Mouse (Mus musculus): ENCODE data around the gene Hps3. TPM values are rescaled to one million over a fixed set of nuclear protein-coding genes. Genes with fewer than 3 reads are reported as not detected.

Hps3 gene
- 38.1 TPM for polyA plus RNA-seq (2017; shearing (Covaris generic))

DNA sequence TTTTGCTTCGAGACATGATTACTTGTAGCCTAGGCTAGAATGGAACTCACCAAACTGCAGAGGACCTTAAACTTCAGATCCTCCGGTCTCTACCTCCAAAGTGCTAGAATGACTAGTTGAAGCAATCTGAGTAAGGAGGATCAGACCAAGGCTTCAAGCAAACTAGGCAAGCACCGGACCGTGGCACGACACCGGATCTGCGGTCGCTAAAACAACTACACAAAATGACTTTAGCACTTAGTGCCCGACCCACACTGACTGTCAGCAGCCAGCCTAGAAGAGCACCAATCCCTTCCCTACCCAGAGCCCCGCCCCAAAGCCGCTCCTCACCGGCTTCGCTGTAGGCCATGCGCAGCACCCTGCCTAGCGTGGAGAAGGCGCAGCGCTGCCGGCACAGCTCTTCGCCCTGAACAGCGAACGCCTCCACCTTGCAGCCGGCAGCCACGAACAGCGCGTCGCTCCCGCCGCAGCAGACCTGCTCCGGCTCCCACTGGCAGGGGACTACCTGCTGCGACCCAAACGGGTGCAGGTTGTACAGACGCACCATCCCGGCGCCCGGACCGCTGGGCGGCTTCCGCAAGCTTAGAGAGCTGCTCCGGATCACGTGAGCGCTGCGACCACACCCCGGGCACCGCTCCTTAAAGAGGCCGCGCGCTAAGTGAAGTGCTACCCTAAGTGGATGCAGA lies at the start of gene Hps3:
Hps3 (minus strand) TSS at position 597 of the 686 bp plus-strand sequence.

GRCm38 (mm10) chr3:20057306-20058196 lies 22.4 kb upstream of the Hps3 start, which contains the start of gene Hltf:
Gene Hltf (plus strand): TSS chr3:20057811.

DNA sequence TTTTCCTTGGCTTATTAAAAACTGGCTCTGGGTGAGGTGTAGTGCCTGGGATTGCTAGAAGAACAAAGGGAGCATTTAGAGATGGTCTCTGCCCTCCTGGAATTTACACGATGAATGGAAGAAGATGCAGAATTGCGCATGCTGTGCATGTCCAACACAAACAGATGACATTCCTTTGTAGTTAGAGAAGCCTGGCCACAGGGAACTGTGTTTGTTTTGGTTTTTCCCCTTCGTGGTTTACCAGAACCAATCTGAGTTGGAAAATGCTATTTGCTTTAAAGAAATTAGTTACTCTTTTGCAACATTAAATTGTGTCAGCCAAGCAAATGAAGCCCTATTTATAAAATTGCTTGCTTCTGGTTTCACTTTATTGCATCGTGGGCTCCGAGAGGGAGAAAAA lies 78.2 kb downstream of the Hps3 start, which contains the start of gene Cp:
Cp (plus strand) TSS at position 170 of the 400 bp plus-strand sequence.

Other genes starting within 250 kb of the Hps3 start
- gene Cp, start 78.3 kb downstream of the Hps3 start, polyA plus RNA-seq (2017; shearing (Covaris generic)) = 0.86 TPM
- 40.7 TPM for gene Hltf, start 22.5 kb upstream of the Hps3 start, polyA plus RNA-seq (2017; shearing (Covaris generic))
- 18.6 TPM for gene Gyg, start 120.0 kb upstream of the Hps3 start, polyA plus RNA-seq (2017; shearing (Covaris generic))
- not detected for gene Cpa3, start 206.9 kb upstream of the Hps3 start, polyA plus RNA-seq (2017; shearing (Covaris generic))
- gene Cpb1, start 240.4 kb upstream of the Hps3 start, polyA plus RNA-seq (2017; shearing (Covaris generic)) = not detected